Mouse (Mus musculus) CH12.LX (cell line): Measurements from ENCODE around the gene Adamts16. TPM values are rescaled to one million over a fixed set of nuclear protein-coding genes. Genes with fewer than 3 reads are reported as not detected.

ENCODE experiments used
- DNase-seq: peaks from one replicate; pipeline ENCODE4 v3.0.0-alpha.2; 2013; ENCODE audit errors: extremely low read depth
- H3K27ac ChIP-seq: 2 replicates; pipeline ENCODE4 v1.5.1; 2012; ENCODE audit warnings: low read depth, mild to moderate bottlenecking, control low read depth, moderate library complexity; ENCODE audit not compliant: insufficient read depth
- H3K27me3 ChIP-seq: replicated peaks from 2 replicates; pipeline ENCODE3; 2012; ENCODE audit warnings: inconsistent platforms
- H3K36me3 ChIP-seq, 2 experiments: replicated peaks in 1 of 2; 2 replicates each; pipeline versions ENCODE3 to v1.6.1; 2012; ENCODE audit warnings: inconsistent platforms in 1 of 2, low read length in 1 of 2, mild to moderate bottlenecking in 1 of 2, mixed read lengths in 1 of 2, moderate library complexity in 1 of 2; ENCODE audit not compliant: control insufficient read depth in 1 of 2, insufficient read depth in 1 of 2
- H3K4me1 ChIP-seq, 2 experiments: 2 replicates each; pipeline ENCODE4 v1.6.1; 2012; ENCODE audit warnings: inconsistent platforms in 1 of 2, moderate library complexity in 1 of 2; ENCODE audit not compliant: insufficient read depth in 2 of 2, control insufficient read depth in 1 of 2
- H3K4me2 ChIP-seq: 2 replicates; pipeline ENCODE4 v1.6.1; 2012; ENCODE audit warnings: low read depth, mild to moderate bottlenecking, control low read depth; ENCODE audit not compliant: poor library complexity, insufficient read depth, severe bottlenecking
- H3K4me3 ChIP-seq, 3 experiments: fragments of 150-350 bp in 1 of 3; sonication (generic) in 1 of 3; replicated peaks in 1 of 3; 2 replicates each; pipeline versions ENCODE3 to v1.5.1; 2011 to 2012; ENCODE audit warnings: low read depth in 2 of 3, low read length in 2 of 3, mild to moderate bottlenecking in 2 of 3, moderate library complexity in 2 of 3, control low read depth in 1 of 3, improper control_type of control experiment in 1 of 3, inconsistent platforms in 1 of 3, mixed read lengths in 1 of 3; ENCODE audit not compliant: poor library complexity in 1 of 3
- H3K79me2 ChIP-seq: replicated peaks from 2 replicates; pipeline ENCODE4 v1.6.1; 2012; ENCODE audit warnings: mild to moderate bottlenecking, moderate library complexity; ENCODE audit not compliant: control insufficient read depth, poor library complexity, insufficient read depth, severe bottlenecking; ENCODE audit errors: extremely low read depth
- H3K9ac ChIP-seq: 2 replicates; pipeline ENCODE4 v1.6.1; 2012; ENCODE audit warnings: low read depth, mild to moderate bottlenecking, control low read depth, moderate library complexity; ENCODE audit not compliant: insufficient read depth
- H3K9me3 ChIP-seq: replicated peaks from 2 replicates; pipeline ENCODE3; 2012; ENCODE audit warnings: low read length, inconsistent platforms, mixed read lengths
- BHLHE40 ChIP-seq: IDR thresholded peaks from 2 replicates; pipeline ENCODE4 v1.6.1; 2011; ENCODE audit warnings: mild to moderate bottlenecking, low read depth, low read length, improper control_type of control experiment
- CHD1 ChIP-seq: IDR thresholded peaks from 2 replicates; pipeline ENCODE4 v1.6.1; 2012; ENCODE audit warnings: low read depth, low read length, improper control_type of control experiment, inconsistent platforms
- CHD2 ChIP-seq: IDR thresholded peaks from 2 replicates; pipeline ENCODE4 v1.6.1; 2011; ENCODE audit warnings: low read length, improper control_type of control experiment
- ELF1 ChIP-seq: IDR thresholded peaks from 2 replicates; pipeline ENCODE4 v1.6.1; 2014; ENCODE audit warnings: low read depth, mild to moderate bottlenecking, inconsistent platforms, low read length, improper control_type of control experiment
- EP300 ChIP-seq: IDR thresholded peaks from 2 replicates; pipeline ENCODE4 v1.6.1; 2011; ENCODE audit warnings: low read length, improper control_type of control experiment
- ETS1 ChIP-seq: conservative IDR thresholded peaks from 2 replicates; pipeline ENCODE4 v1.6.1; 2012; ENCODE audit warnings: low read depth, mild to moderate bottlenecking, inconsistent platforms, low read length, improper control_type of control experiment, moderate library complexity
- GABPA ChIP-seq: IDR thresholded peaks from 2 replicates; pipeline ENCODE4 v1.6.1; 2012; ENCODE audit warnings: low read depth, low read length, improper control_type of control experiment, inconsistent platforms; ENCODE audit not compliant: insufficient replicate concordance
- IRF4 ChIP-seq: IDR thresholded peaks from 2 replicates; pipeline ENCODE4 v1.6.1; 2014; ENCODE audit warnings: low read depth, mild to moderate bottlenecking, inconsistent platforms, low read length, improper control_type of control experiment
- JUN ChIP-seq: IDR thresholded peaks from 2 replicates; pipeline ENCODE4 v1.6.1; 2011; ENCODE audit warnings: low read depth, mild to moderate bottlenecking, low read length, improper control_type of control experiment, moderate library complexity; ENCODE audit not compliant: insufficient read depth
- JUND ChIP-seq: conservative IDR thresholded peaks from 2 replicates; pipeline ENCODE4 v1.6.1; 2011; ENCODE audit warnings: low read depth, low read length, improper control_type of control experiment
- KAT2A ChIP-seq: IDR thresholded peaks from 2 replicates; pipeline ENCODE4 v1.6.1; 2012; ENCODE audit warnings: low read length, improper control_type of control experiment, inconsistent platforms; ENCODE audit not compliant: insufficient replicate concordance
- MAFK ChIP-seq: IDR thresholded peaks from 2 replicates; pipeline ENCODE4 v1.6.1; 2011; ENCODE audit warnings: low read length, improper control_type of control experiment; ENCODE audit not compliant: insufficient replicate concordance
- MAX ChIP-seq: IDR thresholded peaks from 2 replicates; pipeline ENCODE4 v1.6.1; 2011; ENCODE audit warnings: low read length, improper control_type of control experiment
- MAZ ChIP-seq: IDR thresholded peaks from 2 replicates; pipeline ENCODE4 v1.6.1; 2012; ENCODE audit warnings: low read depth, mild to moderate bottlenecking, inconsistent platforms, low read length, improper control_type of control experiment, moderate library complexity
- MEF2A ChIP-seq: IDR thresholded peaks from 2 replicates; pipeline ENCODE4 v1.6.1; 2014; ENCODE audit warnings: low read depth, mild to moderate bottlenecking, inconsistent platforms, low read length, improper control_type of control experiment, borderline replicate concordance
- MYC ChIP-seq: IDR thresholded peaks from 2 replicates; pipeline ENCODE4 v1.6.1; 2011; ENCODE audit warnings: low read depth, mild to moderate bottlenecking, improper control_type of control experiment, low read length
- NRF1 ChIP-seq: IDR thresholded peaks from 2 replicates; pipeline ENCODE4 v1.6.1; 2014; ENCODE audit warnings: low read depth, mild to moderate bottlenecking, inconsistent platforms, low read length, improper control_type of control experiment, moderate library complexity
- PAX5 ChIP-seq: IDR thresholded peaks from 2 replicates; pipeline ENCODE4 v1.6.1; 2012; ENCODE audit warnings: low read length, inconsistent platforms, mixed read lengths
- POLR2A ChIP-seq: IDR thresholded peaks from 2 replicates; pipeline ENCODE4 v1.6.1; 2011; ENCODE audit warnings: low read depth, mild to moderate bottlenecking, improper control_type of control experiment, low read length
- POLR2AphosphoS2 ChIP-seq: IDR thresholded peaks from 2 replicates; pipeline ENCODE4 v1.6.1; 2011; ENCODE audit warnings: low read depth, low read length, improper control_type of control experiment
- SIN3A ChIP-seq: IDR thresholded peaks from 2 replicates; pipeline ENCODE4 v1.6.1; 2012; ENCODE audit warnings: low read length, improper control_type of control experiment, inconsistent platforms
- SMC3 ChIP-seq: IDR thresholded peaks from 2 replicates; pipeline ENCODE4 v1.6.1; 2011; ENCODE audit warnings: low read depth, low read length, improper control_type of control experiment
- UBTF ChIP-seq: IDR thresholded peaks from 2 replicates; pipeline ENCODE4 v1.6.1; 2012; ENCODE audit warnings: low read depth, mild to moderate bottlenecking, inconsistent platforms, low read length, improper control_type of control experiment, moderate library complexity
- USF1 ChIP-seq: IDR thresholded peaks from 2 replicates; pipeline ENCODE4 v1.6.1; 2014; ENCODE audit warnings: low read depth, mild to moderate bottlenecking, inconsistent platforms, low read length, improper control_type of control experiment
- USF2 ChIP-seq: conservative IDR thresholded peaks from 2 replicates; pipeline ENCODE4 v1.6.1; 2011; ENCODE audit warnings: low read depth, low read length, improper control_type of control experiment
- ZC3H11A ChIP-seq: IDR thresholded peaks from 2 replicates; pipeline ENCODE4 v1.6.1; 2012; ENCODE audit warnings: low read depth, mild to moderate bottlenecking, inconsistent platforms, low read length, improper control_type of control experiment
- ZKSCAN1 ChIP-seq: IDR thresholded peaks from 2 replicates; pipeline ENCODE4 v1.6.1; 2012; ENCODE audit warnings: low read depth, inconsistent platforms, low read length, improper control_type of control experiment, borderline replicate concordance
- ZMIZ1 ChIP-seq: IDR thresholded peaks from 2 replicates; pipeline ENCODE4 v1.6.1; 2012; ENCODE audit warnings: low read depth, mild to moderate bottlenecking, inconsistent platforms, low read length, improper control_type of control experiment
- dilution Hi-C: fragments of 300-500 bp; cut with MboI; formaldehyde crosslinking; loops from 2 replicates; pipeline ENCODE4 v1.14.3; 2020; ENCODE audit warnings: low sequenced_read_pairs; ENCODE audit not compliant: extremely low pct_unique_long_range_greater_than_20kb, extremely low pct_ligation_motif_present
- in situ Hi-C: fragments of 300-500 bp; cut with MboI; formaldehyde crosslinking; loops from 3 replicates; pipeline ENCODE4 v1.14.3; 2019; ENCODE audit warnings: low sequenced_read_pairs, low pct_ligation_motif_present, low pct_unique_long_range_greater_than_20kb, mixed read lengths
- polyA plus RNA-seq: library from polyadenylated mRNA; unstranded; fragments of >175 nt; gene quantifications from 2 replicates; pipeline ENCODE4 v1.2.1, GENCODE M21; 2012; ENCODE audit warnings: low read depth; ENCODE audit not compliant: insufficient read length
- total RNA-seq, 2 experiments: library from RNA; depleted of rRNA; stranded (reverse); fragments of 300-350 nt in 1 of 2; fragments of >200 nt in 1 of 2; gene quantifications; 2 replicates each; pipeline ENCODE4 v1.2.3; 2012 to 2014

Adamts16 gene
- total and polyA plus RNA-seq, 3 experiments, result not detected

- Histone ChIP-seq H3K27ac (no peak overlapping the region), H3K4me3 (no peak overlapping the region), H3K9ac (no peak overlapping the region), H3K36me3 (no peaks in the 10 kb centered on the region), H3K4me1 (no peaks in the 10 kb centered on the region)
- in situ Hi-C loops (no loop called here), dilution Hi-C loops (no loop called here)
- TF ChIP-seq POLR2AphosphoS2 (no peak), ZKSCAN1 (no peak), PAX5 (no peak), IRF4 (no peak), MAX (no peak), USF2 (no peak), MAFK (no peak), MEF2A (no peak), UBTF (no peak), BHLHE40 (no peak), EP300 (no peak), ETS1 (no peak), USF1 (no peak), JUND (no peak), SIN3A (no peak), POLR2A (no peak), JUN (no peak), ZMIZ1 (no peak), ZC3H11A (no peak), NRF1 (no peak)
- TF ChIP-seq, all 38 proteins: peak for 0
- Histone ChIP-seq H3K9me3 (no peaks in the 10 kb centered on the region), H3K79me2 (no peaks in the 10 kb centered on the region), H3K4me2 (no peak overlapping the region), H3K27me3 (no peaks in the 10 kb centered on the region)
- no peak for DNase-seq
Observed at GRCm38 (mm10) chr13:70871049-70871448, 29.4 kb upstream of the Adamts16 start.

- no peaks in the 10 kb centered on the region for H3K36me3 ChIP-seq
- no peak for TF ChIP-seq MAZ
- TF ChIP-seq JUND, result no peak
- no peak for TF ChIP-seq ZC3H11A
- TF ChIP-seq EP300, result no peak
- TF ChIP-seq CHD1, result no peak
- TF ChIP-seq NRF1, result no peak
- TF ChIP-seq USF2, result no peak
- no peak for TF ChIP-seq IRF4
- TF ChIP-seq CHD2, result no peak
- no peak for TF ChIP-seq POLR2A
- TF ChIP-seq GABPA, result no peak
- TF ChIP-seq MAX, result no peak
- TF ChIP-seq POLR2AphosphoS2, result no peak
- no peak for TF ChIP-seq JUN
- no peak for TF ChIP-seq BHLHE40
- TF ChIP-seq MYC, result no peak
- TF ChIP-seq KAT2A, result no peak
- TF ChIP-seq ELF1, result no peak
- TF ChIP-seq PAX5, result no peak
- no peak for TF ChIP-seq SMC3
- H3K4me2 ChIP-seq, result no peak overlapping the region
- H3K27me3 ChIP-seq, result no peaks in the 10 kb centered on the region
- H3K79me2 ChIP-seq, result no peaks in the 10 kb centered on the region
- H3K4me1 ChIP-seq, result no peaks in the 10 kb centered on the region
- DNase-seq, result no peak
- H3K27ac ChIP-seq, result no peak overlapping the region
- no peak overlapping the region for H3K4me3 ChIP-seq
- dilution Hi-C loops, result no loop called here
- in situ Hi-C loops, result no loop called here
- no peaks in the 10 kb centered on the region for H3K9me3 ChIP-seq
- H3K9ac ChIP-seq, result no peak overlapping the region
Observed at GRCm38 (mm10) chr13:70866971-70867625, 25.5 kb upstream of the Adamts16 start.
